Mouse (Mus musculus) E14TG2a.4 (cell line): ENCODE measurements around the gene Timm44.

Experiments used
- H3K27me3 ChIP-seq: 2 replicates; pipeline ENCODE4 v1.6.1; 2014; ENCODE audit warnings: low read length, control low read depth; ENCODE audit not compliant: insufficient read depth
- H3K36me3 ChIP-seq: 2 replicates; pipeline ENCODE4 v1.6.1; 2014; ENCODE audit warnings: low read length, control low read depth; ENCODE audit not compliant: insufficient read depth
- H3K4me1 ChIP-seq: replicated peaks from 2 replicates; pipeline ENCODE4 v1.6.1; 2014; ENCODE audit warnings: low read depth, low read length, control low read depth
- H3K4me3 ChIP-seq: replicated peaks from 2 replicates; pipeline ENCODE4 v1.5.1; 2014; ENCODE audit warnings: mild to moderate bottlenecking, low read length
- H3K9me3 ChIP-seq: 2 replicates; pipeline ENCODE4 v1.6.1; 2014; ENCODE audit warnings: low read length, control low read depth
- CTCF ChIP-seq: conservative IDR thresholded peaks from 2 replicates; pipeline ENCODE4 v1.5.1; 2014; ENCODE audit warnings: low read length
- NANOG ChIP-seq: IDR thresholded peaks from 2 replicates; pipeline ENCODE4 v1.6.1; 2014; ENCODE audit warnings: borderline replicate concordance, low read length, mixed read lengths
- POU5F1 ChIP-seq: IDR thresholded peaks from 2 replicates; pipeline ENCODE4 v1.6.1; 2014; ENCODE audit warnings: low read length, borderline replicate concordance

The Timm44 gene

DNA sequence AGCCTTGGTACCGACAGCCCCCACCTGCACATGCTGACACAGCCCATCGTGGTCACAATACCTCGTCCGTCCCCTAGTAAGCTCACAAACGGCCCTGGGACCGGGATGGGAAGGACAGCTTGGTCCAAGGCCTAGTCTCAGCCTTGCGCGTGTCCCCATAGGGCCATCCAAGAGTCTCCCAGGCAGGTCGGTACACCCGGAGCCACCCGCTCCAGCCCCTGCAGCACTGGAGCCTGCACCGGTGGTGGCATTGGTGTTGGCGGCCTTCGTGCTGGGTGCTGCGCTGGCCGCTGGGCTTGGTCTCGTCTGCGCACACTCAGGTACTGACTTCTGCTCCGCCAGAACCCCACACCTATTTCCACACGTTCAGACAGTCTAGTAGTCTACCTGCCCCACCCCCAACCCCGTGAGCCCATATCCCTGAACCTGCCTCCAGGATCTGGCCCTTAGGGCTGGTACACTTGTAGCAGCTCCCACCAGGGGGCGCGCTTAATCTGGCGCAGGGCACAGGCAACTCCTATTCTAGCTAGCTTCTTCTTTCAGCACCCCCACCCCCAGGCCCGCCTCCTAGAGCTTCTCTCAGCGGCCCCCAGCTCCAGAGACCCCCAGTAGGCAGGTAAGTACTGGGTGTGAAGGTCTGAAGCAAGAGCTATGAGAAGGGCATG is 25.3 kb downstream of the Timm44 start:
- TF ChIP-seq CTCF: peak; percentile 27
- no peak for TF ChIP-seq POU5F1
- TF ChIP-seq NANOG: no peak
- peaks cover 76% of the 10 kb centered on the region for H3K4me1 ChIP-seq
- peaks cover 38% of the 10 kb centered on the region for H3K36me3 ChIP-seq
- no peaks in the 10 kb centered on the region for H3K9me3 ChIP-seq
- peaks cover 13% of the 10 kb centered on the region for H3K27me3 ChIP-seq
- peak overlapping the region; percentile 71 for H3K4me3 ChIP-seq

DNA sequence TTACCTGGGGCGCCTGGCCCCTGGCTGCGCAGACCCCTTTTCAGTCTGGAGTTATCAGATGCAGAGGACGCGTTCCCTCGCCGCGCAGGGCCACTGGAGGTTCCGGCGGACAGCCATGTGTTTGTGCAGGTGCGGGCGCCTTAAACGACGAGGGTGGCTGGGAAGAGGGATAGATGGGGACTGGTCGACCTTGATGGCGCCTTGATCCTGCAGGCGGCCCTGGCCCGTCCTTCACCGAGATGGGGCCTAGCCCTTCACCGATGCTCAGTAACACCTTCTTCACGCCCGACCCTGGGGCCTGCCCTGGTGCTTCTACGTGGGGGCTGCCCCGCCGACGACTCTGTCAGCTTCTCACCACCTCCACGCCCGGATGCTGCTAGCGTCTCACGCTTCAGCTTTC is 26.5 kb downstream of the Timm44 start:
- no peak for TF ChIP-seq POU5F1
- no peak for TF ChIP-seq CTCF
- TF ChIP-seq NANOG: no peak
- peak overlapping the region; percentile 71 for H3K4me3 ChIP-seq
- peaks cover 74% of the 10 kb centered on the region for H3K4me1 ChIP-seq
- no peaks in the 10 kb centered on the region for H3K9me3 ChIP-seq
- peaks cover 13% of the 10 kb centered on the region for H3K27me3 ChIP-seq
- peaks cover 38% of the 10 kb centered on the region for H3K36me3 ChIP-seq

DNA sequence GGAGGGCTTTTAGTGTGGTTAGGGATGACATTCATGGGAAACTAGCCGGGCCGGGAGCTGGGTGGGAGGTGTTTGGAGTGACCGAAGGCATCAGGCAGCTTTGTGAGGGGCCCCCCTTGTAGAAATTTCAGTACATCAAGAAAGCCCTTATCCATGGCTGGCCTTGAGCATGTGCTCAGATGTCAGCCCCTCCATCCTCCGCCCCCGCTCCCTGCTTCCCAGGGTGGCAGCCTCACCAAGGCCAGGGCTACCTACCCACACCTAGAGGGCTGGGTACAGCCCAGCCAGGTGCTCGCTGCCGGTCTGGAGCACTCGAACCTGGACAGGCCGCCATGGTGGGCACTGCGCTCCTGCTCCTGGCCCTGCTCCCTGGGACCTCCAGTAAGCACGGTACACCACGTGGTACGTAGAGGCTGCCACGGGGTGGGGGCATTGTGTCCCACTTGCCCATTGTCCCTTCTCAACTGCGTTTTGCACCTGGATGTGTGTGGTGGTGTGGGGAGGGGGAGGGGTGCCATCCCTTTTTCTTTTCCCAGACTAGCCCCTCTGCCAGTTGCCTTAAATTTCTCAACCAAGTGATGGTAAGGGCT is 27.7 kb downstream of the Timm44 start, which contains the start of gene Tgfbr3l:
TSS of gene Tgfbr3l (plus strand) at position 264 of the 590 bp plus-strand sequence.
- Histone ChIP-seq H3K4me1 (peaks cover 69% of the 10 kb centered on the region), H3K4me3 (peak within 1 kb of the TSS; percentile 71), H3K9me3 (no peaks in the 10 kb centered on the region), H3K27me3 (peaks cover 13% of the 10 kb centered on the region), H3K36me3 (peaks cover 49% of the 10 kb centered on the region)
- no peak for TF ChIP-seq POU5F1

DNA sequence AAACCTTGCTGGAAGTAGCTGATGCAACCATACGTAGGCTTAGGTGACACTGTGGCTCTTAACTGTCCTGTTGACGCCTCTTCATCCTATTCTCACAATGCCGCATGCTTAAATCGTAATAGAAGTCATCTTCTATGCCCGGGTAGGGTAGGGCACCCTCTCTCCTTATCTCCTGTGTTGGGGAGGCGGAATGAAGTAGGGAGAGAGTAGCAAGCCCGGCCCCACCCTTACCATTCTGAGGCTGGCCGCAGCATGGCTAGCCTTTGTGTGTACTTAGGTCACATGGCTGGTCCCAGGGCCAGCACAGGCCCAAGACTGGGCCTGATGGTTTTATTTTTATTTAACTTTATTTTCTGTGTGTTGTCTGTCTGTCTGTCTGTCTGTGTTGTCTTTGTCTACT is 28.5 kb downstream of the Timm44 start:
- Histone ChIP-seq H3K9me3 (no peaks in the 10 kb centered on the region), H3K27me3 (peaks cover 13% of the 10 kb centered on the region), H3K4me3 (no peak overlapping the region), H3K36me3 (peaks cover 57% of the 10 kb centered on the region), H3K4me1 (peaks cover 72% of the 10 kb centered on the region)
- TF ChIP-seq NANOG (no peak), CTCF (no peak)

DNA sequence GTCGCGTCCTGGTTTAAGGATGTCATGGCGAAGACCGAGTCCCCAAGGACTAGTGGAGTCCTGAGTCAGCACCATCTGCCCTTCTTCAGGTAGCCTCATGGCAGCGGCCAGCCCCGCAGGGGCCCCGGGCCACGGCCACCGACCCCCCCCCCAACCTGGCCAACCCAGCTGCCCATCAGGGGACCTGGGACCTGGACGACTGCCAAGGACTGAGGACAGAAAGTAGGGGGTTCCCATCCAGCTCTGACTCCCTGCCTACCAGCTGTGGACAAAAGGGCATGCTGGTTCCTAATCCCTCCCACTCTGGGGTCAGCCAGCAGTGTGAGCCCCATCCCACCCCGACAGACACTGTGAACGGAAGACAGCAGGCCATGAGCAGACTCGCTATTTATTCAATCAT is 30.0 kb downstream of the Timm44 start:
- TF ChIP-seq POU5F1: no peak
- TF ChIP-seq NANOG: no peak
- TF ChIP-seq CTCF: no peak
- Histone ChIP-seq H3K36me3 (peaks cover 72% of the 10 kb centered on the region), H3K9me3 (no peaks in the 10 kb centered on the region), H3K4me3 (no peak overlapping the region), H3K27me3 (peaks cover 13% of the 10 kb centered on the region), H3K4me1 (peaks cover 61% of the 10 kb centered on the region)

- peaks cover 61% of the 10 kb centered on the region for H3K4me1 ChIP-seq
- no peak for TF ChIP-seq POU5F1
- TF ChIP-seq CTCF: no peak
- no peak for TF ChIP-seq NANOG
- no peaks in the 10 kb centered on the region for H3K9me3 ChIP-seq
- H3K36me3 ChIP-seq: peaks cover 79% of the 10 kb centered on the region
- no peak overlapping the region for H3K4me3 ChIP-seq
- peaks cover 10% of the 10 kb centered on the region for H3K27me3 ChIP-seq
Measured at GRCm38 (mm10) chr8:4245061-4245460, 30.7 kb downstream of the Timm44 start.

GRCm38 (mm10) chr8:4239193-4239890 is 36.4 kb downstream of the Timm44 start:
- H3K9me3 ChIP-seq: no peaks in the 10 kb centered on the region

DNA sequence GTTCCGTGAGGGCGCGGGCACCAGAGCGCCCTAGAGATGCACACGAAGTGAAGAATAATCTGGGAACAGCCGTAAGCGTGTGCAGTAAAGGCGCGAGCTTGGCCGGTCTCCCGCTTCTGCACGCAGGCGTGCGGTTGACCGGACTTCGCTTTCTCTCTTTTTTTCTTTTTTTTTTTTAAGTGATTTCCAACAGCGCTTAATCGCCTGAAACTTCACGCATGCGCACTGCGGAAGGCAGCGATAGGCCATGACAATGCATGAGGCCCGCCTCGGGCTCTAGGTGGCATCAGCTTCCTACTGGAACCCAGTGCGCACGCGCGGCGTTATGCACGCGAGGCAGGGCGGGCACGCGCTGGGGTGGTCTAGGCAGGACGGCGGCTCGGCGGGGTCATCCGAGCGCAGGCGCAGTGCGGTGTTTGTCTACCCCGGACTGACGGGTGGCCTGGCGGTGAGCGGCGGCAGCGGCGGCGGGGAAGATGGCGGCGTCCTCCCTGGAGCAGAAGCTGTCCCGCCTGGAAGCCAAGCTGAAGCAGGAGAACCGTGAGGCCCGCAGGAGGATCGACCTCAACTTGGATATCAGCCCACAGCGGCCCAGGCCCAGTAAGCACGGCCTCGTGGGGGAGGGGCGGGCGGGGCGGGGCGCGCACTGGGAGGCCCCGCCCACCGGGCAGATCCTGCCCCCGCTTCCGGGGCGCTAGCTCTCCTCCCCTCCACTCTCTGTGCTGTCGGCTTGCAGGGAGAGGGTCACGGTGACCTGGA is 37.1 kb downstream of the Timm44 start, which contains the start of the genes Map2k7 and Gm49320:
TSS of gene Map2k7 (plus strand) at position 307 of the 759 bp plus-strand sequence.
TSS of gene Gm49320 (plus strand) at position 432 of the 759 bp plus-strand sequence.
- H3K9me3 ChIP-seq: no peaks in the 10 kb centered on the region
- TF ChIP-seq CTCF (no peak), POU5F1 (no peak), NANOG (no peak)
- H3K4me1 ChIP-seq: peaks cover 47% of the 10 kb centered on the region
- H3K27me3 ChIP-seq: peaks cover 26% of the 10 kb centered on the region
- H3K36me3 ChIP-seq: peaks cover 42% of the 10 kb centered on the region
- peak within 1 kb of the TSS; percentile 88 for H3K4me3 ChIP-seq

More at GRCm38 (mm10) chr8:4239193-4239890, 36.4 kb downstream of the Timm44 start:
- no peak for TF ChIP-seq CTCF
- no peak for TF ChIP-seq NANOG
- no peak for TF ChIP-seq POU5F1
- H3K36me3 ChIP-seq: peaks cover 49% of the 10 kb centered on the region
- H3K4me1 ChIP-seq: peaks cover 47% of the 10 kb centered on the region
- peaks cover 19% of the 10 kb centered on the region for H3K27me3 ChIP-seq
- H3K4me3 ChIP-seq: peak overlapping the region; percentile 88
